Mouse (Mus musculus): ENCODE measurements at regions not wholly inside any gene's neighbourhood (a gene's known extent, or its start where the extent isn't known, plus 50 kb on each side); places are given as distances from the start of the nearest gene placed in this dataset.

DNA sequence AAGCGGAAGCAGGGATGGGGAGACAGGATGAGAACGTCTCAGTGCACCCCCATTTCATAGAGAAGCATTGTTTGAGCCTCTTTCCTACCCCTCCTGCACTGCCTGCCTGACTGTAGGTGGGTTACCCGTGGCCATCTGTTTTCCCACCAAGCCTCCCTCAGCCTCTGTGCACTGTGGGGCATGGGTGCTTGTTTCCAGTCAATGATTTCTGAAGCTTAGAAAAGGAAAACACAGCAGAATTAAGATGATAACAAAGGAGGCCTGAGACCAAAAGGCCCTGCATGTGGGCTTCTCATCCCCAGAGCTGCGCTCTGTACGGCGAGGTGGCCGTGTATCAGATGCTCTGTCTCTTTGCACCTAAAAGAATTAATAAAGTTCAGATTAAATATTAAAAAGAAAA is 92.9 kb upstream of the Pabpc6 start:
- TF ChIP-seq CTCF (IDR thresholded peaks at IDR 0.05) (no peak), EP300 (IDR thresholded peaks at IDR 0.05) (no peak)

Measured in lung, postnatal 0 days (tissue).